ENCODE assay signal across 9 mouse cellular contexts in genomic region chr5:15838108-15838972, GRCm38 (mm10).
A peak's percentile ranks its signal among the peaks of the same experiment; 100 is the strongest.
DNase-seq lines count a peak whose midpoint lies in the region; ATAC-seq and TF ChIP-seq lines count a peak whose summit lies in the region.
"Had no signal": no experiment of that assay in that cellular context is flagged by ENCODE, and none has a peak within 500 bp of the region (broad histone marks: within the 10 kb centered on the region; RNA-seq: fewer than 3 reads in every experiment).

No protein-coding gene starts in this region.

- H3K36me3 ChIP-seq in embryonic facial prominence, embryonic 14.5 days (ENCODE audit: control insufficient read depth, insufficient read depth, low read length) = no peaks in the 10 kb centered on the region
- no peaks in the 10 kb centered on the region for H3K36me3 ChIP-seq in heart, embryonic 16.5 days (ENCODE audit: control insufficient read depth, insufficient read depth)
- no peaks in the 10 kb centered on the region for H3K36me3 ChIP-seq in liver, embryonic 14.5 days (replicated peaks; ENCODE audit: control insufficient read depth, insufficient read depth, low read depth)
- H3K36me3 ChIP-seq: embryonic facial prominence, embryonic 12.5 days had no signal

- DNase-seq in A20 (ENCODE audit: low read depth, low spot score) = peak; percentile 5
- DNase-seq in adrenal gland, postnatal 25 days = peak; percentile 68
- peak; percentile 92 for DNase-seq in embryonic facial prominence, embryonic 14.5 days (ENCODE audit: low spot score)
- DNase-seq in kidney, postnatal 25 days = peak; percentile 60 to 81
- DNase-seq in liver, embryonic 14.5 days (ENCODE audit: low read depth in 3 of 3, low spot score in 3 of 3) = peak; percentile 0 to 7 (median 2)
- DNase-seq in ovary, adult 18-20 months (ENCODE audit: low spot score) = peak; percentile 45
- DNase-seq in yolk sac, embryonic 10.5 days (ENCODE audit: low spot score) = peak; percentile 35

- no peak overlapping the region for H3K9ac ChIP-seq in embryonic facial prominence, embryonic 14.5 days (ENCODE audit: low read depth, low read length)
- H3K9ac ChIP-seq in heart, embryonic 16.5 days (ENCODE audit: low read length) = no peak overlapping the region
- no peak overlapping the region for H3K9ac ChIP-seq in liver, embryonic 14.5 days (replicated peaks)
- H3K9ac ChIP-seq: embryonic facial prominence, embryonic 12.5 days had no signal

- no peak for TF ChIP-seq EP300 in liver, embryonic 14.5 days (IDR thresholded peaks at IDR 0.05; ENCODE audit: low read depth)

- 0 out of 2 replicates have a peak overlapping the region, but pooled peaks have one; percentile 3 for H3K4me2 ChIP-seq in embryonic facial prominence, embryonic 14.5 days (ENCODE audit: low read depth, low read length)
- H3K4me2 ChIP-seq in heart, embryonic 16.5 days (ENCODE audit: low read depth, low read length) = peak overlapping the region; percentile 4; the same call in 1 of the 2 replicates
- no peak overlapping the region for H3K4me2 ChIP-seq in liver, embryonic 14.5 days (ENCODE audit: low read depth)
- H3K4me2 ChIP-seq: embryonic facial prominence, embryonic 12.5 days had no signal

- no peaks in the 10 kb centered on the region for H3K27me3 ChIP-seq in embryonic facial prominence, embryonic 14.5 days (replicated peaks; ENCODE audit: control insufficient read depth, insufficient read depth, low read length)
- no peaks in the 10 kb centered on the region for H3K27me3 ChIP-seq in heart, embryonic 16.5 days (ENCODE audit: control insufficient read depth, insufficient read depth, low read length)
- H3K27me3 ChIP-seq in liver, embryonic 14.5 days (ENCODE audit: control insufficient read depth, insufficient read depth, low read length) = no peaks in the 10 kb centered on the region
- H3K27me3 ChIP-seq: embryonic facial prominence, embryonic 12.5 days had no signal

- no peak overlapping the region for H3K4me3 ChIP-seq in embryonic facial prominence, embryonic 14.5 days (ENCODE audit: low read depth, low read length)
- H3K4me3 ChIP-seq in heart, embryonic 16.5 days (ENCODE audit: low read length) = no peak overlapping the region
- H3K4me3 ChIP-seq in liver, embryonic 14.5 days (ENCODE audit: insufficient read depth in 1 of 2, low read depth in 2 of 2, low read length in 2 of 2) = no peak overlapping the region
- H3K4me3 ChIP-seq: embryonic facial prominence, embryonic 12.5 days had no signal

- no peaks in the 10 kb centered on the region for H3K4me1 ChIP-seq in embryonic facial prominence, embryonic 14.5 days (ENCODE audit: control insufficient read depth, insufficient read depth, low read length)
- no peaks in the 10 kb centered on the region for H3K4me1 ChIP-seq in heart, embryonic 16.5 days (ENCODE audit: control insufficient read depth, insufficient read depth, low read length)
- no peaks in the 10 kb centered on the region for H3K4me1 ChIP-seq in liver, embryonic 14.5 days (replicated peaks; ENCODE audit: control insufficient read depth in 2 of 2, insufficient read depth in 2 of 2, low read length in 1 of 2)
- H3K4me1 ChIP-seq: embryonic facial prominence, embryonic 12.5 days had no signal

- ATAC-seq in embryonic facial prominence, embryonic 14.5 days (ENCODE audit: low read depth) = peak; percentile 89
- peak; percentile 60 for ATAC-seq in heart, embryonic 16.5 days (replicated peaks; ENCODE audit: extremely low read depth, insufficient read depth, low FRiP score)
- ATAC-seq in liver, embryonic 14.5 days (ENCODE audit: insufficient read depth) = no peak

- WGBS in embryonic facial prominence, embryonic 14.5 days = 30% methylated on average over 17 of the region's 17 CpGs
- WGBS in heart, embryonic 16.5 days = 31% methylated on average over 17 of the region's 17 CpGs
- 24% methylated on average over 17 of the region's 17 CpGs for WGBS in liver, embryonic 14.5 days (ENCODE audit: insufficient replicate concordance)

- no peaks in the 10 kb centered on the region for H3K9me3 ChIP-seq in embryonic facial prominence, embryonic 14.5 days (ENCODE audit: control insufficient read depth, low read length)
- no peaks in the 10 kb centered on the region for H3K9me3 ChIP-seq in heart, embryonic 16.5 days (replicated peaks; ENCODE audit: control insufficient read depth, low read length)
- H3K9me3 ChIP-seq in liver, embryonic 14.5 days (ENCODE audit: control insufficient read depth, low read length) = no peaks in the 10 kb centered on the region
- H3K9me3 ChIP-seq: embryonic facial prominence, embryonic 12.5 days had no signal

- peak; percentile 54 for TF ChIP-seq CTCF in liver, embryonic 14.5 days (IDR thresholded peaks at IDR 0.05; ENCODE audit: low read depth)

- H3K27ac ChIP-seq in embryonic facial prominence, embryonic 14.5 days (replicated peaks; ENCODE audit: low read depth, low read length) = no peak overlapping the region
- H3K27ac ChIP-seq in heart, embryonic 16.5 days (ENCODE audit: low read length) = no peak overlapping the region
- H3K27ac ChIP-seq in liver, embryonic 14.5 days = no peak overlapping the region
- H3K27ac ChIP-seq: embryonic facial prominence, embryonic 12.5 days had no signal

Comparison
In these comparisons a context has a peak if more than half of its experiments do, and no peak if none do; other contexts are left out.
1. DNase-seq: peak in every context shown above with its lines; median percentile 92 in embryonic facial prominence, embryonic 14.5 days; 70 in kidney, postnatal 25 days; 68 in adrenal gland, postnatal 25 days; 45 in ovary, adult 18-20 months; 35 in yolk sac, embryonic 10.5 days; 5 in A20; 2 in liver, embryonic 14.5 days.